8 mouse cellular contexts compared by ENCODE assay signal in genomic region chr2:181071706-181072402, GRCm38 (mm10). TPM values are rescaled to one million over a fixed set of nuclear protein-coding genes. Genes with fewer than 3 reads are reported as not detected.
DNase-seq lines count a peak whose midpoint lies in the region; ATAC-seq lines count a peak whose summit lies in the region.

No protein-coding gene starts in this region.

- H3K36me3 ChIP-seq in midbrain, embryonic 10.5 days: no peaks in the 10 kb centered on the region

- no peak overlapping the region for H3K27ac ChIP-seq in midbrain, embryonic 10.5 days (replicated peaks)

- H3K4me1 ChIP-seq in midbrain, embryonic 10.5 days: 0 out of 2 replicates have a peak, but pooled peaks cover 4% of the 10 kb centered on the region

- ATAC-seq in inflammation-experienced regulatory T-cells, adult 6 months: no peak

- DNase-seq in R1 (ENCODE audit: low read depth, low spot score): peak; percentile 82
- DNase-seq in cerebellum, adult 8-10 months: peak; percentile 88
- DNase-seq in frontal cortex, postnatal 10 days (ENCODE audit: low spot score in 2 of 2): peak; percentile 53 to 81
- peak; percentile 83 for DNase-seq in induced T-regulatory cell, adult 2 months (ENCODE audit: low read depth)
- DNase-seq in left cerebral cortex, postnatal 10 days (ENCODE audit: extremely low spot score in 1 of 2, low spot score in 2 of 2): peak; percentile 74 to 82
- peak; percentile 84 for DNase-seq in midbrain, embryonic 10.5 days (ENCODE audit: low spot score)
- peak; percentile 88 for DNase-seq in right cerebral cortex, postnatal 4 days

- H3K9me3 ChIP-seq in midbrain, embryonic 10.5 days (replicated peaks): no peaks in the 10 kb centered on the region

- intact Hi-C loops in left cerebral cortex, postnatal 10 days (cut with DNase I): no loop called here

- WGBS in midbrain, embryonic 10.5 days: 67% methylated on average over 7 of the region's 7 CpGs

- no peak overlapping the region for H3K4me3 ChIP-seq in midbrain, embryonic 10.5 days

- no peaks in the 10 kb centered on the region for H3K27me3 ChIP-seq in midbrain, embryonic 10.5 days (ENCODE audit: low read depth, poor library complexity, severe bottlenecking)

RNA-seq across cellular contexts. Expression of gene Chrna4, which starts 28.5 kb away (rescaled TPM):
- total RNA-seq in left cerebral cortex, postnatal 10 days (2021): 10 to 100 TPM; 40.5 to 44.1 TPM
- 17.9 and 23.8 TPM in 2 replicates for polyA plus RNA-seq in midbrain, embryonic 10.5 days (2016; fragmentation: Nextera tagmentation; extraction: Ambion mirVana)
- not detected for polyA plus RNA-seq in inflammation-experienced regulatory T-cells, adult 6 months (2017; shearing (Covaris generic))

Comparison
In these comparisons a context has a peak if more than half of its experiments do, and no peak if none do; other contexts are left out.
1. RNA of gene Chrna4, which starts 28.5 kb away (polyA plus RNA-seq): 17.9 to 23.8 TPM in midbrain, embryonic 10.5 days; not detected in inflammation-experienced regulatory T-cells, adult 6 months; every median in the first group is over 10 times any median in the second.
2. Peak in every context shown above with its lines, with median percentiles within 50 percentile points of each other: DNase-seq.